Mouse (Mus musculus): ENCODE data around the gene Pik3r6. TPM values are rescaled to one million over a fixed set of nuclear protein-coding genes. Genes with fewer than 3 reads are reported as not detected.

The Pik3r6 gene
- 2.1 and 2.6 TPM in 2 replicates for polyA plus RNA-seq (2015; fragmentation: Nextera tagmentation; extraction: Ambion mirVana)

DNA sequence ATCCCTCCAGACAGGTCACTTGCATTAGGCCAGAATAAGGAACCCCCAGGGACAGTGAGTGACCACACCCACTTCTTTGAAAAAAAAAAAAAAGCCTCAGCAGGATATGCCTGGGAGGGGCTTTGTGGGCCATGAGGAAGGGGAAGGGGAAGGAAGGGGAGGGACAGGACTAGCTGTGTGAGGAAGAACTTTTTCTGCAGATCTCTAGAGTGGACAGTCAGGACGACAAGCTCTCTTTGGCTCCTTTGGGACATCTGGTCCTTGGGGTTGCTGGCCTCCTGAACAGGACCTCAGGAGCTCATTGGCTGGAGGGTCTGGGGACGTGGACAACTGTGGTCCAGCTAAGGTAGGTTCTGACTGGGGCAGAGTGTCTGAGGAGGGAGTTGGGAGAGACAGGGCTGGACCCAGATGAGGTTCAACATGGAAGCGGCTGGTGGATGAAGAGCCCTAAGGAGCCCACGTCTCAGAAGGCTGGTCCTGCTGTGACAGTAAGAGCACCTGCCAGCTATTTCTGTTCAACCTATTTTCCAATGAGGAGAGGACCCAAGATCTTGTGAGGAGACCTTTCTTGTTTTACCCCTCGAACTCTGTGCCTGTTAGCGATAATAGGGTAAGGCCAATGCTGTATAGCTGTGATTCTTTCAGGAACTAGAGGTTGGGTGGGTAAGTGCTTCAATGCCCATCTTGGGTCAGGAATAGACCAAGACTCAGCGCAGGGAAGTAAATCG is at the start of gene Pik3r6:
Gene Pik3r6, plus strand, starts transcription at position 118 of the 728 bp plus-strand sequence.
- no peak within 1 kb of the TSS for H3K4me3 ChIP-seq
- H3K9ac ChIP-seq, result no peak within 1 kb of the TSS
- no peak within 1 kb of the TSS for H3K4me2 ChIP-seq
- ATAC-seq (replicated peaks), result no peak
- no peaks in the 10 kb centered on the region for H3K4me1 ChIP-seq
- no peaks in the 10 kb centered on the region for H3K36me3 ChIP-seq (replicated peaks)
- WGBS, result 91% methylated on average over 8 of the region's 8 CpGs
- H3K27ac ChIP-seq, result no peak within 1 kb of the TSS
- H3K27me3 ChIP-seq (replicated peaks), result no peaks in the 10 kb centered on the region
- H3K9me3 ChIP-seq, result no peaks in the 10 kb centered on the region

DNA sequence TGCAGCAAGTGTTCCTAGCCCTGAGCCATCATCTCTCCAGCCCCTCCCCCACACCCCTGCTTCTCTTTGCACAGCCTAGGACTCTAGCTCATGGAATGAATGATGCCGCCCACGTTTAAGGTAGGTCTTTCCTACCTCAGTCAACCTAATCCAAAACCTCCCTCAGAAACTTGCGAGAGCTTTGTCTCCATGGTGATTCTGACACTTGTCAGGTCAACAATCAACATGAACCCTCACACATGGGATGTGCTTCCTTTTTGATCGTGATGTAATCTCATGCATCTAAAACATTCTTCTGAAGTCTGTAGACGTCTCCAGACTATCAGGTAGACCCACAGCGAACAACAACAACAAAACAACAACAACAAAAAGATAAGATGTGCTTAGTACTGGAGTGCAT is 49.5 kb upstream of the Pik3r6 start:
- ATAC-seq (replicated peaks), result no peak
- H3K9me3 ChIP-seq, result no peaks in the 10 kb centered on the region
- H3K36me3 ChIP-seq (replicated peaks), result no peaks in the 10 kb centered on the region
- no peak overlapping the region for H3K4me3 ChIP-seq
- peaks cover 12% of the 10 kb centered on the region; the same call in 1 of the 2 replicates for H3K4me1 ChIP-seq
- 70% methylated on average over 6 of the region's 6 CpGs for WGBS
- H3K27ac ChIP-seq, result no peak overlapping the region
- no peaks in the 10 kb centered on the region for H3K27me3 ChIP-seq (replicated peaks)
- H3K4me2 ChIP-seq, result no peak overlapping the region
- H3K9ac ChIP-seq, result no peak overlapping the region

DNA sequence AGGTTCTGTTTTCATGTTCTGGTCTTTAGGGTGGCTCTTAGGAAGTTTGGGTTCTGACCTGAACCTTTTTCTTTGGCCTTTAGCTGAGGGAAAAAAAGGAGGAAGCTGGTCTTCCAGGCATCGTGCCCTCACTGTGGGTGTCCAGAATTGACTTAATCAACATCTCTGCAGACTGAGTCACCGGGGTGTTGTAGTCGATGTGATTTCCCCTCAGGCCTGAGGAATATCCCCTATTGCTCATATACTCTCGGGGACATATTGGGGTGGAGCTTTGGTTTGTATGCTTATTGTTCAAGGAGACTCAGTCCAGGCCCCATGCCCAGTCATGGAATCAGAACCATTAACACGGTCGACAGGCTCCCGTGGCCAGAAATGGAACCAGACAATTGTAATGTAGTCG is 44.7 kb upstream of the Pik3r6 start:
- 77% methylated on average over 8 of the region's 8 CpGs for WGBS
- Histone ChIP-seq H3K4me3 (no peak overlapping the region), H3K4me2 (no peak overlapping the region), H3K9me3 (no peaks in the 10 kb centered on the region), H3K27me3 (replicated peaks) (no peaks in the 10 kb centered on the region), H3K9ac (no peak overlapping the region), H3K4me1 (no peaks in the 10 kb centered on the region), H3K27ac (no peak overlapping the region), H3K36me3 (replicated peaks) (no peaks in the 10 kb centered on the region)
- ATAC-seq (replicated peaks), result no peak

DNA sequence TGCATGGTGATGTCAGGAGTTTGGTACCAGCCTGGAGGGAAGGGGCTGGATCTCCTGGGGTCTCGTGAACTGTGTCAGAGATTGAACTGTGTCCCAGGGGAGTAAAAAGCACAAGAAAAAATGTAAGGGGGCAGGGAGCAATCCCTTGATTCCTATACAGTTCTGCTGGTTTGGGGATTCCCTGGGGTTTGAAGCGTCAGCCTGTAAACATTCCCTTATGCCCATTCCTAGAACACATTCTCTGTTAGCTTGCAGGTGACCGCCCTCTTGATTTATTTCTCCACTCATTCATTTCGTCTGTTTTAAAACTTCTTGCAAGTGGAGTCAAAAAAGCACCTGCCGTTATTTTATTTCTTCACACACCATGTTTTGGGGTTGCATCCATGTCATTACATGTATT is 43.8 kb upstream of the Pik3r6 start:
- H3K27me3 ChIP-seq (replicated peaks), result no peaks in the 10 kb centered on the region
- no peak overlapping the region for H3K4me2 ChIP-seq
- no peaks in the 10 kb centered on the region for H3K4me1 ChIP-seq
- WGBS, result 81% methylated on average over 5 of the region's 5 CpGs
- no peak for ATAC-seq (replicated peaks)
- H3K27ac ChIP-seq, result no peak overlapping the region
- no peaks in the 10 kb centered on the region for H3K36me3 ChIP-seq (replicated peaks)
- no peak overlapping the region for H3K4me3 ChIP-seq
- H3K9me3 ChIP-seq, result no peaks in the 10 kb centered on the region
- no peak overlapping the region for H3K9ac ChIP-seq

DNA sequence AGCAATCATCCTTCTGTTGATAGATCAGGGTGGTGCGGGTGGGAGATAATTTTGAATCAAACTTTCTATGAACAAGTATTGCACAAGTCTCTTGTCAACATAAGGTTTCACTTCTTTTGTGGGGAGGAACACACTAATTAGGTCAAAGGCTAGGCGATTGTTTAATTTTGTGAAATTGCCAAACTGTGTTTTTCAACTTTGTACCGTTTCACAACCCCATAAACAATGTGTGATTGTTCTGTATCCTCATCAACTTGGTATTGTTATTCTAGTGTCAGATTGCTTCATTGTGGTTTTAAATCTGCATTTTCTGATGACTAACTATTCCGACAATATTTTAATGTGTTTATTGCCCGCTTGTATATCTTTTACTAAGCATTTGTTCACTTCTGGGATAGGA is 43.3 kb upstream of the Pik3r6 start:
- H3K4me1 ChIP-seq, result no peaks in the 10 kb centered on the region
- H3K4me3 ChIP-seq, result no peak overlapping the region
- no peaks in the 10 kb centered on the region for H3K36me3 ChIP-seq (replicated peaks)
- WGBS, result 92% methylated on average over 5 of the region's 5 CpGs
- ATAC-seq (replicated peaks), result no peak
- no peak overlapping the region for H3K4me2 ChIP-seq
- no peaks in the 10 kb centered on the region for H3K27me3 ChIP-seq (replicated peaks)
- H3K9ac ChIP-seq, result no peak overlapping the region
- no peaks in the 10 kb centered on the region for H3K9me3 ChIP-seq
- no peak overlapping the region for H3K27ac ChIP-seq

DNA sequence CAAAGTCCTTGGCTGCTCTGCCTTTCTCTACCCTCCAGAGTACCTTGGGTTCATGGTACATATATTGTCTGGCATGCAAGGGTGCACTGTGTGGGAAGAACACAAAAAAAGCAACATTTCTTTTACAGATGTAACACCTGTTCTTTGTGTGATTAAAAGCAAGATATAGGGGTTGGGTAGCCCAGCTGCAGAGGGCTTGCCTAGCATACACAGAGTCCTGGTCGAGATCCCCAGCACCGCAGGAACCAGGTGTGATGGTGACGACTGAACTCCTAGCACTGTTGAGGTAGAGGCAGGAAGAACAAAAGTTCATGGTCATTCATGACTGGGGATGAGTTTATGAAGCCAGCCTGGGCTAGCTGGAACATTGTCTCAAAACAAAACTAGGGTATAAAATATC is 40.1 kb upstream of the Pik3r6 start:
- no peak overlapping the region for H3K4me3 ChIP-seq
- WGBS, result 85% methylated on average over 3 of the region's 3 CpGs
- no peak overlapping the region for H3K4me2 ChIP-seq
- no peaks in the 10 kb centered on the region for H3K27me3 ChIP-seq (replicated peaks)
- no peaks in the 10 kb centered on the region for H3K4me1 ChIP-seq
- H3K36me3 ChIP-seq (replicated peaks), result no peaks in the 10 kb centered on the region
- H3K9me3 ChIP-seq, result no peaks in the 10 kb centered on the region
- ATAC-seq (replicated peaks), result no peak
- no peak overlapping the region for H3K27ac ChIP-seq
- no peak overlapping the region for H3K9ac ChIP-seq

DNA sequence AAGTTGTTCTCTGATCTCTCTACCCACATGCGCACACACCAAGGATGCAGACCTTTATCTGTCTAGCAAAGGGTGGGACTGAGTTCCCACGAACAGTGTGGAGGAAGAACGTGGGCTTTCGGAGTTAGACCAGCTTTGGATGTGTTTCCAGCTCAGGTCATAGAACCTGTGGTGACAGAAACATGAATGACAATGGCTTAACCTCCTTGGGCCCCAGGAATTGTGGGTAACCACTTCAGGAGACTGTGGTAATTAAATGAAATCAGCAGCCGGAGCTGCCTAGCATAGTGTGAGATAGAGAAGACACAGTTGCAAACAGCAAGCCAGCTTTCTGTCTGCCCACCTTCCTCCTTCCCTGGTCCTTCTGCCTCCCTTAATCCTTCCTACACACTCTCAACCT is 38.6 kb upstream of the Pik3r6 start:
- Histone ChIP-seq H3K4me2 (no peak overlapping the region), H3K4me1 (no peaks in the 10 kb centered on the region), H3K27ac (no peak overlapping the region), H3K27me3 (replicated peaks) (no peaks in the 10 kb centered on the region), H3K36me3 (replicated peaks) (no peaks in the 10 kb centered on the region), H3K9ac (no peak overlapping the region), H3K4me3 (no peak overlapping the region), H3K9me3 (no peaks in the 10 kb centered on the region)
- no peak for ATAC-seq (replicated peaks)
- 86% methylated on average over 5 of the region's 5 CpGs for WGBS

DNA sequence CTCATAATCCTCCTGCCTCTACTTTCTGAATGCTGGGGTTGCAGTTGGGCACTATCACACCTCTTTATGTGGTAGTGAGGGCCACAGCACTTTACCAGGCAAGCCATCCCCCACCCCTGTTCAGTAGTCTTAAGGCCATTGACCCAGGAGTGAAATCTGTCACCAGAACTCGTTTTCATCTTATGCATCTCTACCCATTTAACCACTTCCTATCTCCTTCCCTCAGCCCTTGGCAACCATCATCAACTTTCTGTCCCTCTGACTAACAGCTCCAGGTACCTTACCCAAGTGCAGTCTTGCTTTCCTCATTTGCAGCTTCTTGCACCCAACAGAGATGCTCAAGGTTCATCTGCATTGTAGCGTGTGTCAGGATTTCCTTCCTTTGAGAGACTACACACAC is 37.7 kb upstream of the Pik3r6 start:
- ATAC-seq (replicated peaks), result no peak
- H3K27me3 ChIP-seq (replicated peaks), result no peaks in the 10 kb centered on the region
- no peak overlapping the region for H3K27ac ChIP-seq
- H3K9me3 ChIP-seq, result no peaks in the 10 kb centered on the region
- H3K9ac ChIP-seq, result no peak overlapping the region
- H3K36me3 ChIP-seq (replicated peaks), result no peaks in the 10 kb centered on the region
- WGBS, result 70% methylated on average over 2 of the region's 2 CpGs
- no peak overlapping the region for H3K4me3 ChIP-seq
- no peak overlapping the region for H3K4me2 ChIP-seq
- no peaks in the 10 kb centered on the region for H3K4me1 ChIP-seq

DNA sequence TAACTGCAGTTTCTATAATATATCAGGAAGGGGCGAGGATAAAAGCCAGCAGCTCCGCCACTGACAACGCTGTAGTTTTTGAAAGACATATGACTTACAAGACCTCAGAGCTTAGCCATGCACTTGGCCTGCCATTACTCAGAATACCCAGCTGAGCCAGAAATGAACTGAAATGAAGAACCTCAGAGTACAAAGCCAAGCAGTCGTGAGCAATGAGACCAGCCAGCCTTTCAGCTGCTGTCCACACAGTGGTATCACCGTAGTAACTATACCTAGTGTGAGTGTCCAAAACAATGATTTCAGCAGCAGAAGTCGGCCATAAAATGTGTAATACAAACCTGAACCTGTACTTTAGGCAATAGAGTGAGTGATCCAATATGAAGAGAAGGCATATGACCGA is 35.4 kb upstream of the Pik3r6 start:
- no peak overlapping the region for H3K4me3 ChIP-seq
- no peaks in the 10 kb centered on the region for H3K9me3 ChIP-seq
- no peaks in the 10 kb centered on the region for H3K36me3 ChIP-seq (replicated peaks)
- no peaks in the 10 kb centered on the region for H3K27me3 ChIP-seq (replicated peaks)
- 81% methylated on average over 7 of the region's 7 CpGs for WGBS
- no peak for ATAC-seq (replicated peaks)
- no peak overlapping the region for H3K4me2 ChIP-seq
- H3K4me1 ChIP-seq, result no peaks in the 10 kb centered on the region
- no peak overlapping the region for H3K9ac ChIP-seq
- no peak overlapping the region for H3K27ac ChIP-seq

DNA sequence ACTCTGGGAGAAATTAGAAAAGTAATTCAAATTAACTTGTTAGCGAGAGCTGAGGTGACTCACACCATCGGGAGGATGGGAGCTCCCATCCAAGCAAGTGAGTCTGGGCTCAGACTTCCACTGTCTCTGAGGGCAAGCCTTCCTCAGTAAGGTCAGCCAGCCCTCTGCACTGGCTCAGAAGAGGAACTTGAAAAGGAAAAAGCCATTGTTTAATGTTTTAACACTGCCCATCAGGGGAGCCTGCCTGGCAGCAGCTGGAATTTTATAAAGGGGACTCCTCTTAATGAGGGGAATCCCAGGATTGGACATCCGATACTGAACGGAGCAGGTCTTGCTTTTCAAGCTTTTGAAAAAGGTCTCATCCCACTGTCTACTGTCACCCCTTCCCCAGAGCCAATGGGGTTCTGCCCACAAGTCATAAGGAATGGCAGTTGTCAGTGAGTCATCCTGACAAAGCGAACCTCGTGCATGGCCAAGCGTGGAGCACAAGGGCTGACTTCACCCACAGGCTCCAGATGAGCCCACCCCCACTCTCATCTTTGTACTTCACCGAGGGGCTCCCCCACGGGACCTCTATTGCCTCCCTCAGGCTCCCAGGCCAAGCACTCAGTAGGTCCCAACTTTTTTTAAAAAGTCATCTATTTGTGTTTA is 34.7 kb upstream of the Pik3r6 start:
- Histone ChIP-seq H3K27me3 (replicated peaks) (no peaks in the 10 kb centered on the region), H3K4me3 (no peak overlapping the region), H3K4me1 (no peaks in the 10 kb centered on the region), H3K4me2 (no peak overlapping the region), H3K9ac (no peak overlapping the region), H3K27ac (no peak overlapping the region), H3K36me3 (replicated peaks) (no peaks in the 10 kb centered on the region), H3K9me3 (no peaks in the 10 kb centered on the region)
- no peak for ATAC-seq (replicated peaks)
- 54% methylated on average over 9 of the region's 9 CpGs for WGBS

DNA sequence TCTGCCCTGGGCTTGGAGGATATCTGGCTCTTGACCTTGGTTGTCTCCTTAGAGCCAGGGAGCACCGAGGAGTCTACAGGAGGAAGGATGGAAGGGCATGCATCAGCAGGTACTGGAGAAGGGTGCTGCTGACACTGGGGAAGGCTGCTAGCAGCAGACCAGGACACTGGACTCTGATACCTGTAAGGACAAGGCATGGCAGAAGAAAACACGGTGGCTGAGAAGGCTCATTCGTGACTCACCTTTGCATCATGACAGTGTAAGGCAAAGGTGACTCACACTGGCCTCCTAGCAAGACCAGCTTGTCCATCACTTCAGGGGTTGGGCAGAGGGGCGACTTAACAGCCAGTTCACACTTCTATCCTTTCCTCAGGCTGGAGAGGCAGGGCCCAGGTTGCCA is 33.9 kb upstream of the Pik3r6 start:
- H3K9ac ChIP-seq, result no peak overlapping the region
- WGBS, result 85% methylated on average over 4 of the region's 4 CpGs
- no peak for ATAC-seq (replicated peaks)
- H3K4me2 ChIP-seq, result no peak overlapping the region
- no peaks in the 10 kb centered on the region for H3K36me3 ChIP-seq (replicated peaks)
- no peak overlapping the region for H3K27ac ChIP-seq
- no peaks in the 10 kb centered on the region for H3K4me1 ChIP-seq
- no peaks in the 10 kb centered on the region for H3K9me3 ChIP-seq
- no peaks in the 10 kb centered on the region for H3K27me3 ChIP-seq (replicated peaks)
- H3K4me3 ChIP-seq, result no peak overlapping the region

DNA sequence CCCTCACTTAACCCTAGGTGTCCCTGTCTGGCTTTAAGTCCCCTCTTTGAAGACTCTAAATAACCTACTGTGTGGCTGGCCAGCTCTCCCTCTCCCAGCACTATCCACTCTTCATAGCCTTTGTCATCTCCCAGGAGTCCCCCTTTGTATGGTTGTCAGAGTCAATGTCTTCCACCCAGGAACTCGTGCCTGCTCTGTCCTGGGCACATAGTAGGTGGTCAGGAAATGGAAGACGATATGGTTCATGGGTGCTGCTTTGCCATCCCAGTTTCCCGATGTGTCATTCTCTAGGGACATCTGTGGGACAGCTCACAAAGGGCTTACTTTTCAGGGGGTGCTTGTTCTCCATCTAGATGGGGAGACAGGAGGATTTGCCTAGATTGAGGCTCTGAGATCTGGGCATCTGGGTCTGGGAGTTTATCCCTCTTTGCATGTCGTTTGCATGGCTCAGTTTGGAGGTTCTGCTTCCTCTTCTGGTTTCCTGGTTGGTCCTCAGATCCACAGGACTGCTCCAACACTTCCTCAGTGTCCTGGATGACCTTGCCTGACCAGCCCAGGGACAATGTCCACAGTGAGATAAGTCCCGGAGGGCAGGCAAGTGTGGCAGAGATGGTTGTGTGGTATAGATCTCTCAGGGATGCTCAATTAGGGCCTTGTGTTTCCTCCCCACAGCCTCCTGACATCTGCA is 30.5 kb upstream of the Pik3r6 start:
- no peak for ATAC-seq (replicated peaks)

More for the DNA sequence above, 30.5 kb upstream of the Pik3r6 start:
- Histone ChIP-seq H3K9ac (no peak overlapping the region), H3K4me1 (no peaks in the 10 kb centered on the region), H3K4me2 (no peak overlapping the region), H3K4me3 (no peak overlapping the region), H3K27ac (no peak overlapping the region), H3K36me3 (replicated peaks) (no peaks in the 10 kb centered on the region), H3K27me3 (replicated peaks) (no peaks in the 10 kb centered on the region), H3K9me3 (no peaks in the 10 kb centered on the region)
- 76% methylated on average over 5 of the region's 5 CpGs for WGBS

Data from midbrain, embryonic 15.5 days (tissue).